Mouse (Mus musculus): Measurements from ENCODE around the gene Creb3l2. TPM values are rescaled to one million over a fixed set of nuclear protein-coding genes. Genes with fewer than 3 reads are reported as not detected.
"Not testable (repeated sequence)": the region's sequence is repeated elsewhere in the genome, so short reads cannot be mapped to it uniquely, and the experiment has no call there.

The Creb3l2 gene
- polyA plus RNA-seq, 1 experiment from 2014 or later = 3.0 TPM

GRCm38 (mm10) chr6:37464585-37464984, 22.6 kb upstream of the Creb3l2 start:
- no peak for ATAC-seq (ENCODE audit: insufficient read depth)
- H3K4me1 ChIP-seq (replicated peaks) = peaks cover 7% of the 10 kb centered on the region
- peak overlapping the region; percentile 65 for H3K4me2 ChIP-seq
- H3K27ac ChIP-seq (replicated peaks) = no peak overlapping the region
- H3K27me3 ChIP-seq = no peaks in the 10 kb centered on the region
- H3K9me3 ChIP-seq (replicated peaks) = no peaks in the 10 kb centered on the region
- H3K36me3 ChIP-seq (replicated peaks) = no peaks in the 10 kb centered on the region
- H3K4me3 ChIP-seq (replicated peaks) = peak overlapping the region; percentile 54
- H3K9ac ChIP-seq = no peak overlapping the region; the same call in 1 of the 2 replicates
- WGBS (ENCODE audit: insufficient replicate concordance) = 5% methylated on average over 5 of the region's 5 CpGs

DNA sequence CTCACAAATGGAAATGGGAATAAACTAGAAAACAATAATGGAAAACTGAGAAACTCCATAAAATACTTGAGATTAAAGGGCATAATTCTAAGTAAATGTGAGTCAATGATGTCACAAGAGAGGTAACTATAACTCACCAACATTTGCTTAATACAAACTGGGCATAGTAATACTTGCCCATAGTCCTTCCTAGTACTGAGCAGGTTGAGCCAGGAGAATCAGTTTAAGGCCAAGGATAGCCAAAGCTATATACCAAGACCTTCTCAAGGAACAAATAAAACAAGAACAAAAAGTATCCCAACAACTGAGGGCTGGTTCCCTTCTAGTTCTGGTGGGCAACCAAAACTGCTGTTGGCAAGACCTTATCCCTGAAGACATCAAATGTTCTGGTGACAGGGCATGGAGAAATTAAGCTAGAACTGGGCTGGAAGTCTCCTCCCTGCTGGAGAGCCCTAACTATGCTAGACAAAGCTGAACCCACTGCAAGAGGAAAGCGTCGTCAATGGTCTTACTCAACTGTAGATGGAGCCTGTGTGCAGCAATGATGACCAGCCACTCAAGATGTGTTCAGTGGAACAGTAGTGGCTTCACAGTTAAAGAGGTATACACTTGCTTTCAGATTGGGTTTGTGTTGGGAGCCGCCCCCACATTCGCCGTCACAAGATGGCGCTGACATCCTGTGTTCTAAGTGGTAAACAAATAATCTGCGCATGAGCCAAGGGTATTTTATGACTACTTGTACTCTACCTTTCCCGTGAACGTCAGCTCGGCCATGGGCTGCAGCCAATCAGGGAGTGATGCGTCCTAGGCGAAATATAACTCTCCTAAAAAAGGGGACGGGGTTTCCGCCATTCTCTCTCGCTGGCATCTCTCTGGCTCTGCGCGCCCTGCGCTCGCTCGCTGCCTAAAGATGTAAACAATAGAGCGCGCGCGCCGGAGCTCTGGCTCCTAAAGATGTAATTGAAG, 21.9 kb upstream of the Creb3l2 start:
- not testable (repeated sequence) for H3K27me3 ChIP-seq; H3K36me3 ChIP-seq (replicated peaks); H3K4me1 ChIP-seq (replicated peaks); H3K9me3 ChIP-seq (replicated peaks); H3K9ac ChIP-seq
- H3K27ac ChIP-seq (replicated peaks) = peak overlapping the region; percentile 63
- ATAC-seq (ENCODE audit: insufficient read depth) = peak; percentile 87
- H3K4me2 ChIP-seq = peak overlapping the region; percentile 65
- H3K4me3 ChIP-seq (replicated peaks) = peak overlapping the region; percentile 54
- 2% methylated on average over 7 of the region's 25 CpGs for WGBS (ENCODE audit: insufficient replicate concordance)

DNA sequence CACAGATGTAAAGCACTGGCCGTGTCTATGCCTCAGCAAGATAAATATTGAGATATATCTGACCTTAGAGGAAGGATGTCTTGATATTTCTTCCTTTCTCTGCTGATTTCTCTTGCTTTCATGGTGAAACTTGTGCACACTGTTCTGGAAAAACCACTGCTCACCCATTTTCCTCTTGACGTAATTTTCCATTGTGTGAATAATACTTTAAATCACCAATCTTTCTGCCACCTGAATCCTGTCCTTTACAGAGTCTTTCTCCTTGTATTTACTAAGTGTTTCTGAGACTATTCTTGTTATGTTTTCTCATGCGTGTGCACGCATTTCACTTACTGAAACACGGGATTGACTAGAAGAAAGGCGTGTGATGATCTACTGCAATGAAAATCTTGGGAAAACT, 18.7 kb upstream of the Creb3l2 start:
- Histone ChIP-seq H3K9ac (no peak overlapping the region), H3K9me3 (replicated peaks) (no peaks in the 10 kb centered on the region), H3K4me2 (no peak overlapping the region), H3K4me1 (replicated peaks) (peaks cover 7% of the 10 kb centered on the region), H3K36me3 (replicated peaks) (no peaks in the 10 kb centered on the region), H3K4me3 (replicated peaks) (no peak overlapping the region), H3K27me3 (no peaks in the 10 kb centered on the region), H3K27ac (replicated peaks) (no peak overlapping the region)
- 62% methylated on average over 6 of the region's 6 CpGs for WGBS (ENCODE audit: insufficient replicate concordance)
- ATAC-seq (ENCODE audit: insufficient read depth) = no peak

DNA sequence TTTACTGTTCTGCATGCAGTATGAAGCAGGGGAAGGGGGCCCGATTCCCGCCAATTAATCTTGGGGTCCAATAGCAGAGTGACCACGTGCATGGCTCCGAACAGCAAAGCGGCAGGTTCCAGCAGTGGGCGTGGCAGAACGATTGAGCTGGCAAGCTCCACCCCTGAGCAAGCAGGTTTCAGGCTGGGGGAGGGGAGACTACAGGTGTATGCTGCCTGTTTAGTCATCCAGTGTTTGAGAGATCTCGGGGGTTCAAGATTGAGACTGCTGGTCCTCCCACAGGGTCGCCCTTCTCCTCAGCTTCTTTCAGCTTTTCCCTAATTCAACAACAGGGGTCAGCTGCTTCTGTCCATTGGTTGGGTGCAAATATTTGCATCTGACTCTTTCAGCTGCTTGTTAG, 17.7 kb upstream of the Creb3l2 start:
- not testable (repeated sequence) for ATAC-seq (ENCODE audit: insufficient read depth); H3K36me3 ChIP-seq (replicated peaks); H3K9ac ChIP-seq; H3K9me3 ChIP-seq (replicated peaks); H3K27ac ChIP-seq (replicated peaks); H3K4me2 ChIP-seq; H3K4me1 ChIP-seq (replicated peaks); H3K4me3 ChIP-seq (replicated peaks); H3K27me3 ChIP-seq
- WGBS (ENCODE audit: insufficient replicate concordance) = 34% methylated on average over 9 of the region's 9 CpGs

GRCm38 (mm10) chr6:37457990-37458655, 16.2 kb upstream of the Creb3l2 start:
- no peak overlapping the region for H3K4me3 ChIP-seq (replicated peaks)
- no peak for ATAC-seq (ENCODE audit: insufficient read depth)
- H3K27ac ChIP-seq (replicated peaks) = no peak overlapping the region
- no peak overlapping the region for H3K9ac ChIP-seq
- WGBS (ENCODE audit: insufficient replicate concordance) = 39% methylated on average over 10 of the region's 10 CpGs
- no peaks in the 10 kb centered on the region for H3K36me3 ChIP-seq (replicated peaks)
- no peaks in the 10 kb centered on the region for H3K4me1 ChIP-seq (replicated peaks)
- no peaks in the 10 kb centered on the region for H3K27me3 ChIP-seq
- no peak overlapping the region for H3K4me2 ChIP-seq
- H3K9me3 ChIP-seq (replicated peaks) = no peaks in the 10 kb centered on the region

GRCm38 (mm10) chr6:37455540-37455939, 13.6 kb upstream of the Creb3l2 start:
- no peak for ATAC-seq (ENCODE audit: insufficient read depth)
- Histone ChIP-seq H3K27ac (replicated peaks) (no peak overlapping the region), H3K9me3 (replicated peaks) (no peaks in the 10 kb centered on the region), H3K36me3 (replicated peaks) (no peaks in the 10 kb centered on the region), H3K9ac (no peak overlapping the region), H3K4me3 (replicated peaks) (no peak overlapping the region), H3K4me1 (replicated peaks) (no peaks in the 10 kb centered on the region), H3K27me3 (no peaks in the 10 kb centered on the region), H3K4me2 (no peak overlapping the region)
- WGBS (ENCODE audit: insufficient replicate concordance) = 38% methylated on average over 5 of the region's 5 CpGs

GRCm38 (mm10) chr6:37453047-37453446, 11.1 kb upstream of the Creb3l2 start:
- WGBS (ENCODE audit: insufficient replicate concordance) = 57% methylated on average over 4 of the region's 4 CpGs
- Histone ChIP-seq H3K9me3 (replicated peaks) (no peaks in the 10 kb centered on the region), H3K4me1 (replicated peaks) (no peaks in the 10 kb centered on the region), H3K36me3 (replicated peaks) (no peaks in the 10 kb centered on the region), H3K27ac (replicated peaks) (no peak overlapping the region), H3K9ac (no peak overlapping the region), H3K27me3 (no peaks in the 10 kb centered on the region), H3K4me2 (no peak overlapping the region), H3K4me3 (replicated peaks) (no peak overlapping the region)
- no peak for ATAC-seq (ENCODE audit: insufficient read depth)

GRCm38 (mm10) chr6:37451664-37452063, 9.7 kb upstream of the Creb3l2 start:
- Histone ChIP-seq H3K9me3 (replicated peaks) (no peaks in the 10 kb centered on the region), H3K9ac (no peak overlapping the region), H3K27ac (replicated peaks) (no peak overlapping the region), H3K27me3 (no peaks in the 10 kb centered on the region), H3K4me3 (replicated peaks) (no peak overlapping the region), H3K4me1 (replicated peaks) (no peaks in the 10 kb centered on the region), H3K36me3 (replicated peaks) (no peaks in the 10 kb centered on the region), H3K4me2 (no peak overlapping the region)
- ATAC-seq (ENCODE audit: insufficient read depth) = no peak
- WGBS (ENCODE audit: insufficient replicate concordance) = 18% methylated on average over 4 of the region's 4 CpGs

DNA sequence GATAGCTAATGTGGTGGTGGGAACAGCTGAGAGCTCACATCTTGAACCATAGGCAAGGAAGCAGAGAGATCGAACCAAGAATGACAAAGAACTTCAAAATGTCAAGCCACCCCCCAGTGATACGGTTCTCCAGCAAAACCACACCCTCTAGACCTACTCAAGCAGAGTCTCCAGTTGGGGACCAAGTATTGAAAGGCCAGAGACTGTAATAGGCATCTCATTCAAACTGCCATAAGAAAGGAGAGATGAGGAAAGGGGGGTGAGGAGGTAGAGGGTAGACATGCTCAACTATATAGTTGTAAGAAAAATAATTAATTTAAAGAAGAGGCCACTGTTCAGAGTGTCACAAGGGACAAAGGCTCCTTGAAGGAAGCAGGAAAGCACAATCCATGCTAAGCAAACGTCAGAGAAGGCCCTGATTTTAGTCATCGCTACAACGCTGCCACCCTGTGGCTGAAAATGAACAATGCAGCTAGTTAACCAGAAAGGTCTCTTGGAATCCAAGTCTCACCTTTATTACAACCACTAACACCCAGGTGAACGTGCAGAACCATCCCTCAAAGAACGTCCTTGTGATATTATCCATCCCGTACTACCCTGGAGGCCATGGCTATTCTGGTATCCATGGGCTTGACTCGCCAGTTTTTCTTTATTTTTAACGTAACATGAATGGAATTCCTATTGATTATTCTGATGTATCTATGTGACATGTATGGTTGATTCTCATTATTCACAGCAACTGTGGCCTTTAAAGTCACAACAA, 5.9 kb upstream of the Creb3l2 start:
- no peak overlapping the region for H3K4me3 ChIP-seq (replicated peaks)
- no peak for ATAC-seq (ENCODE audit: insufficient read depth)
- H3K4me2 ChIP-seq = no peak overlapping the region
- 18% methylated on average over 10 of the region's 10 CpGs for WGBS (ENCODE audit: insufficient replicate concordance)
- H3K27me3 ChIP-seq = no peaks in the 10 kb centered on the region
- no peaks in the 10 kb centered on the region for H3K36me3 ChIP-seq (replicated peaks)
- H3K4me1 ChIP-seq (replicated peaks) = peaks cover 3% of the 10 kb centered on the region
- H3K27ac ChIP-seq (replicated peaks) = no peak overlapping the region
- no peaks in the 10 kb centered on the region for H3K9me3 ChIP-seq (replicated peaks)
- H3K9ac ChIP-seq = no peak overlapping the region

DNA sequence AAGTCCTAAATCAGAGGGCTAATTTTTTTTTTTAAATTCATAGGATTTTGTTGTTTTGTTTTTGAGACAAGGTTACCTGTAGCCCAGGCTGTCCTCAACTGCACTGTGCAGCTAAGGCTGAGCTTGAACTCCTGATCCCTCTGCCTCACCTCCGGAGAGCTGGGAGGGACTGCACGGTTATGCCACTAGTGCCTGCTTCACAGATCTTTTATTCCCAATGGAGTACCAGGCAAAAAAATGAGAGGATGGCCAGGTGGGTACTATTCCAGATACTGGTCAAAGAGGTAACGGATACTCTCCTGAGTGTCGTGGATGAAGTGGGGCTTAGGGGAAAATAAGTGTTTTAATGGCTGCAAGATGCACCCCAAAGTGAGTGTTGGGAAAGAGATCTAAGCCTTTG, 835 bp upstream of the Creb3l2 start:
- H3K36me3 ChIP-seq (replicated peaks) = no peaks in the 10 kb centered on the region
- WGBS (ENCODE audit: insufficient replicate concordance) = 45% methylated on average over 4 of the region's 4 CpGs
- peak overlapping the region; percentile 77 for H3K4me3 ChIP-seq (replicated peaks)
- H3K27ac ChIP-seq (replicated peaks) = peak overlapping the region; percentile 54; the same call in 1 of the 2 replicates
- no peak for ATAC-seq (ENCODE audit: insufficient read depth)
- no peaks in the 10 kb centered on the region for H3K9me3 ChIP-seq (replicated peaks)
- H3K4me1 ChIP-seq (replicated peaks) = peaks cover 26% of the 10 kb centered on the region
- H3K4me2 ChIP-seq = peak overlapping the region; percentile 86
- peak overlapping the region; percentile 51; the same call in 1 of the 2 replicates for H3K9ac ChIP-seq
- no peaks in the 10 kb centered on the region for H3K27me3 ChIP-seq

All from liver, embryonic 15.5 days (tissue).